In genomic region chr11:48804922-48805321, GRCm38 (mm10) we compare ENCODE assay signal across 23 mouse cellular contexts. TPM values are rescaled to one million over a fixed set of nuclear protein-coding genes. Genes with fewer than 3 reads are reported as not detected.
DNase-seq lines count a peak whose midpoint lies in the region; ATAC-seq and TF ChIP-seq lines count a peak whose summit lies in the region.
"Had no signal": no experiment of that assay in that cellular context is flagged by ENCODE, and none has a peak within 500 bp of the region (broad histone marks: within the 10 kb centered on the region; RNA-seq: fewer than 3 reads in every experiment).

No protein-coding gene starts in this region.

- dilution Hi-C loops in CH12.LX (cut with MboI; ENCODE audit: extremely low pct_ligation_motif_present, extremely low pct_unique_long_range_greater_than_20kb, low sequenced_read_pairs), result no loop called here

- ATAC-seq in forebrain, embryonic 13.5 days, result no peak
- ATAC-seq: activated CD4-positive, CD25-positive, alpha-beta regulatory T cell, adult 4 months; CD4-positive, CD25-positive, alpha-beta regulatory T cell, adult 4 months; Patski had no signal

- H3K36me3 ChIP-seq in CH12.LX (replicated peaks in 1 of 2; ENCODE audit: control insufficient read depth in 1 of 2, insufficient read depth in 1 of 2, low read length in 1 of 2) (peaks cover 85 to 89% of the 10 kb centered on the region in 2 experiments), E14TG2a.4 (ENCODE audit: insufficient read depth, low read length) (peaks cover 95% of the 10 kb centered on the region), MEL (ENCODE audit: control insufficient read depth in 1 of 2, insufficient read depth in 2 of 2, low read length in 2 of 2) (peaks cover 37 to 49% of the 10 kb centered on the region in 2 experiments)
- H3K36me3 ChIP-seq in forebrain, embryonic 13.5 days (ENCODE audit: poor library complexity, severe bottlenecking), result peaks cover 85% of the 10 kb centered on the region

- TF ChIP-seq RAD21 in CH12.LX (IDR thresholded peaks at IDR 0.05; ENCODE audit: low read depth, low read length) (no peak), MEL (IDR thresholded peaks at IDR 0.05; ENCODE audit: low read depth, low read length) (no peak)

- peaks cover 46% of the 10 kb centered on the region for H3K79me2 ChIP-seq in CH12.LX (replicated peaks; ENCODE audit: control insufficient read depth, extremely low read depth, insufficient read depth, poor library complexity, severe bottlenecking)
- H3K79me2 ChIP-seq in MEL (ENCODE audit: control insufficient read depth, insufficient read depth, low read length, poor library complexity), result peaks cover 44% of the 10 kb centered on the region

- H3K27ac ChIP-seq in CH12.LX (ENCODE audit: insufficient read depth, low read depth) (no peak overlapping the region), MEL (ENCODE audit: control insufficient read depth, low read depth, low read length) (no peak overlapping the region)
- no peak overlapping the region for H3K27ac ChIP-seq in forebrain, embryonic 13.5 days

- H3K4me2 ChIP-seq in CH12.LX (ENCODE audit: insufficient read depth, low read depth, poor library complexity, severe bottlenecking), result no peak overlapping the region
- H3K4me2 ChIP-seq in forebrain, embryonic 13.5 days, result no peak overlapping the region

- H3K4me3 ChIP-seq in CH12.LX (replicated peaks in 1 of 3; ENCODE audit: low read depth in 2 of 3, low read length in 2 of 3, poor library complexity in 1 of 3) (no peak overlapping the region), E14TG2a.4 (replicated peaks; ENCODE audit: low read length) (peak overlapping the region; percentile 98), MEL (ENCODE audit: control insufficient read depth in 1 of 2, insufficient read depth in 1 of 2, low read depth in 2 of 2, low read length in 2 of 2) (no peak overlapping the region)
- no peak overlapping the region for H3K4me3 ChIP-seq in forebrain, embryonic 13.5 days

- TF ChIP-seq POLR2A in CH12.LX (IDR thresholded peaks at IDR 0.05; ENCODE audit: low read depth, low read length) (no peak; the same call in 1 of the 2 replicates), MEL (IDR thresholded peaks at IDR 0.05; ENCODE audit: control insufficient read depth in 1 of 2, insufficient read depth in 1 of 2, low read depth in 1 of 2, low read length in 2 of 2, poor library complexity in 1 of 2) (peak in 1 of 2 experiments; percentile 55; a peak in 2 of 4 replicates)

- DNase-seq in CH12.LX (ENCODE audit: extremely low read depth) (no peak), MEL (ENCODE audit: low read depth, low spot score) (no peak)
- no peak for DNase-seq in layer of hippocampus, adult 8-10 months (ENCODE audit: low spot score in 2 of 2)
- no peak for DNase-seq in heart, adult 9 months (ENCODE audit: low spot score in 2 of 2)
- DNase-seq: adrenal gland, adult 2 months; adrenal gland, adult 8-10 months; adrenal gland, postnatal 10 days; adrenal gland, postnatal 14 days; adrenal gland, postnatal 25 days; adrenal gland, postnatal 36 days; B cell, adult 2 months; cerebellum, adult 11 months; cerebellum, adult 11-12 months; cerebellum, adult 18-20 months; cerebellum, adult 2 months; cerebellum, adult 8-10 months; cerebellum, adult 9-10 months had no signal

- TF ChIP-seq CTCF in CH12.LX (conservative IDR thresholded peaks at IDR 0.05 in 1 of 2, IDR thresholded peaks at IDR 0.05 in 1 of 2; ENCODE audit: low read depth in 2 of 2, low read length in 2 of 2) (no peak), E14TG2a.4 (conservative IDR thresholded peaks at IDR 0.05; ENCODE audit: low read length) (no peak), MEL (IDR thresholded peaks at IDR 0.05 in 2 of 3, conservative IDR thresholded peaks at IDR 0.05 in 1 of 3; ENCODE audit: control insufficient read depth in 1 of 3, insufficient read depth in 1 of 3, low read depth in 2 of 3, low read length in 3 of 3, poor library complexity in 1 of 3, severe bottlenecking in 1 of 3) (no peak)

- H3K9me3 ChIP-seq in CH12.LX (replicated peaks; ENCODE audit: low read length) (no peaks in the 10 kb centered on the region), E14TG2a.4 (ENCODE audit: low read length) (no peaks in the 10 kb centered on the region), MEL (replicated peaks; ENCODE audit: insufficient read depth, low read length) (no peaks in the 10 kb centered on the region)
- H3K9me3 ChIP-seq in forebrain, embryonic 13.5 days (replicated peaks), result no peaks in the 10 kb centered on the region
- H3K9me3 ChIP-seq: G1E had no signal

- TF ChIP-seq EP300 in CH12.LX (IDR thresholded peaks at IDR 0.05; ENCODE audit: low read length) (no peak), MEL (IDR thresholded peaks at IDR 0.05; ENCODE audit: low read depth in 1 of 2, low read length in 2 of 2) (no peak)

- no peaks in the 10 kb centered on the region for H3K27me3 ChIP-seq in CH12.LX (replicated peaks)
- no peaks in the 10 kb centered on the region for H3K27me3 ChIP-seq in E14TG2a.4 (ENCODE audit: insufficient read depth, low read length)
- H3K27me3 ChIP-seq in MEL (ENCODE audit: control insufficient read depth in 1 of 2, insufficient read depth in 2 of 2, low read length in 2 of 2), result no peaks in the 10 kb centered on the region
- no peaks in the 10 kb centered on the region for H3K27me3 ChIP-seq in forebrain, embryonic 13.5 days
- H3K27me3 ChIP-seq: Patski had no signal

- in situ Hi-C loops in CH12.LX (cut with MboI; ENCODE audit: low pct_ligation_motif_present, low pct_unique_long_range_greater_than_20kb, low sequenced_read_pairs), result no loop called here

- 79% methylated on average over 2 of the region's 2 CpGs for WGBS in forebrain, embryonic 13.5 days

- H3K4me1 ChIP-seq in CH12.LX (ENCODE audit: control insufficient read depth in 1 of 2, insufficient read depth in 2 of 2) (peaks cover 10 to 61% of the 10 kb centered on the region in 2 experiments), E14TG2a.4 (replicated peaks; ENCODE audit: low read depth, low read length) (peaks cover 71% of the 10 kb centered on the region), MEL (ENCODE audit: control insufficient read depth in 1 of 2, insufficient read depth in 2 of 2, low read length in 2 of 2) (peaks cover under 1 to 12% of the 10 kb centered on the region in 2 experiments; a peak in 1 of 4 replicates)
- peaks cover 25% of the 10 kb centered on the region for H3K4me1 ChIP-seq in forebrain, embryonic 13.5 days

- H3K9ac ChIP-seq in CH12.LX (ENCODE audit: insufficient read depth, low read depth) (no peak overlapping the region), MEL (ENCODE audit: control insufficient read depth, low read depth, low read length, poor library complexity, severe bottlenecking) (no peak overlapping the region)
- H3K9ac ChIP-seq in forebrain, embryonic 13.5 days, result no peak overlapping the region

TF ChIP-seq in CH12.LX, 34 proteins besides CTCF, POLR2A, EP300 and RAD21 (continues in another document):
- no peak for TF ChIP-seq UBTF (IDR thresholded peaks at IDR 0.05; ENCODE audit: low read depth, low read length)
- peak; percentile 54; the same call in 1 of the 2 replicates for TF ChIP-seq ZMIZ1 (IDR thresholded peaks at IDR 0.05; ENCODE audit: low read depth, low read length)
- TF ChIP-seq TBP (conservative IDR thresholded peaks at IDR 0.05; ENCODE audit: low read depth, low read length), result no peak
- no peak for TF ChIP-seq GABPA (IDR thresholded peaks at IDR 0.05; ENCODE audit: insufficient replicate concordance, low read depth, low read length)

TF ChIP-seq in MEL, 35 proteins besides CTCF, POLR2A, EP300 and RAD21:
- TF ChIP-seq MAX (IDR thresholded peaks at IDR 0.05; ENCODE audit: low read length) (no peak), POLR2AphosphoS2 (IDR thresholded peaks at IDR 0.05; ENCODE audit: low read length) (0 out of 2 replicates have a peak, but pooled peaks have one; percentile 26), ZNF384 (IDR thresholded peaks at IDR 0.05; ENCODE audit: low read depth, low read length) (peak; percentile 48)
TF ChIP-seq in MEL: peak in this region for 2.

RNA-seq across cellular contexts. Expression of gene Rack1, which starts 4.8 kb away (rescaled TPM):
- total RNA-seq in CH12.LX (2012; rRNA removed) (5,582 and 6,330 TPM in 2 replicates), CH12.LX (2014; rRNA removed) (4,885 and 5,265 TPM in 2 replicates), MEL (2012; rRNA removed) (5,378 and 5,815 TPM in 2 replicates)
- polyA plus RNA-seq in CH12.LX (2012; ENCODE audit: insufficient read length, low read depth) (3,744 and 4,313 TPM in 2 replicates), MEL (2012; ENCODE audit: insufficient read depth in 1 of 2, insufficient read length in 2 of 2, low read depth in 1 of 2, low replicate concordance in 2 of 2, missing spikeins in 1 of 2) (1,000 to 10,000 TPM in 1 of 2 experiments, 100 to 1,000 TPM in 1; 376 to 4,421 TPM)
- total RNA-seq in layer of hippocampus, adult 8-10 months (2022), result 100 to 1,000 TPM; 240 to 284 (median 258) TPM
- polyA plus RNA-seq in forebrain, embryonic 13.5 days (2015; fragmentation: Nextera tagmentation; extraction: Ambion mirVana), result 585 and 587 TPM in 2 replicates

RNA-seq across cellular contexts. Expression of gene Trim41, which starts 12.2 kb away (rescaled TPM):
- total RNA-seq in CH12.LX (2012; rRNA removed) (30.2 and 36.0 TPM in 2 replicates), CH12.LX (2014; rRNA removed) (18.8 and 20.9 TPM in 2 replicates), MEL (2012; rRNA removed) (31.6 and 37.0 TPM in 2 replicates)
- polyA plus RNA-seq in CH12.LX (2012; ENCODE audit: insufficient read length, low read depth) (51.6 and 63.7 TPM in 2 replicates), MEL (2012; ENCODE audit: insufficient read depth in 1 of 2, insufficient read length in 2 of 2, low read depth in 1 of 2, low replicate concordance in 2 of 2, missing spikeins in 1 of 2) (10 to 100 TPM; 56.4 to 76.3 TPM)
- total RNA-seq in layer of hippocampus, adult 8-10 months (2022), result 10 to 100 TPM; 45.7 to 73.5 (median 57.9) TPM
- 6.0 and 7.4 TPM in 2 replicates for polyA plus RNA-seq in forebrain, embryonic 13.5 days (2015; fragmentation: Nextera tagmentation; extraction: Ambion mirVana)

RNA-seq across cellular contexts. Expression of gene Trim7, which starts 21.0 kb away (rescaled TPM):
- 20.8 and 34.6 TPM in 2 replicates for total RNA-seq in CH12.LX (2012; rRNA removed)
- total RNA-seq in CH12.LX (2014; rRNA removed), result 9.2 and 9.5 TPM in 2 replicates
- 11.6 and 15.1 TPM in 2 replicates for polyA plus RNA-seq in CH12.LX (2012; ENCODE audit: insufficient read length, low read depth)
- total RNA-seq in MEL (2012; rRNA removed), result 0.72 and 0.81 TPM in 2 replicates
- polyA plus RNA-seq in MEL (2012; ENCODE audit: insufficient read depth in 1 of 2, insufficient read length in 2 of 2, low read depth in 1 of 2, low replicate concordance in 2 of 2, missing spikeins in 1 of 2), result 1 to 10 TPM in 1 of 2 experiments, not detected in 1; 1.3 TPM
- total RNA-seq in layer of hippocampus, adult 8-10 months (2022), result 1 to 10 TPM; 2.2 to 3.4 (median 3.1) TPM
- polyA plus RNA-seq in forebrain, embryonic 13.5 days (2015; fragmentation: Nextera tagmentation; extraction: Ambion mirVana), result 0.71 and 0.80 TPM in 2 replicates

RNA-seq across cellular contexts. Expression of gene Gm12184, which starts 21.5 kb away (rescaled TPM):
- total RNA-seq in CH12.LX (2012; rRNA removed), result 6.8 and 7.1 TPM in 2 replicates
- 51.6 and 61.0 TPM in 2 replicates for total RNA-seq in CH12.LX (2014; rRNA removed)
- 5.6 and 17.1 TPM in 2 replicates for polyA plus RNA-seq in CH12.LX (2012; ENCODE audit: insufficient read length, low read depth)
- total RNA-seq in MEL (2012; rRNA removed), result 7.1 and 10.9 TPM in 2 replicates
- 10 to 100 TPM in 1 of 2 experiments, not detected in 1; 15.3 TPM for polyA plus RNA-seq in MEL (2012; ENCODE audit: insufficient read depth in 1 of 2, insufficient read length in 2 of 2, low read depth in 1 of 2, low replicate concordance in 2 of 2, missing spikeins in 1 of 2)
- total RNA-seq in layer of hippocampus, adult 8-10 months (2022), result 1 to 10 TPM in 2 of 4 experiments, under 1 TPM in 2; 0.40 to 3.0 (median 1.0) TPM
- polyA plus RNA-seq in forebrain, embryonic 13.5 days (2015; fragmentation: Nextera tagmentation; extraction: Ambion mirVana), result 4.2 and 5.2 TPM in 2 replicates

Comparison
In these comparisons a context has a peak if more than half of its experiments do, and no peak if none do; other contexts are left out.
1. RNA of gene Rack1, which starts 4.8 kb away (total RNA-seq): 4,885 to 6,330 TPM in CH12.LX and 5,378 to 5,815 TPM in MEL; 240 to 284 TPM in layer of hippocampus, adult 8-10 months; every median in the first group is over 10 times any median in the second.
2. Of the 35 proteins assayed by ChIP-seq in both MEL and CH12.LX: peak only in MEL: none; only in CH12.LX: MAFK and ZMIZ1; in both: POLR2AphosphoS2 and ZNF384; in neither: 30; mixed calls (peak in some experiments, not most) for 1.